Mouse (Mus musculus): ENCODE results near the gene Acsf3.

- TF ChIP-seq POLR2A (IDR thresholded peaks at IDR 0.05; ENCODE audit: control insufficient read depth in 1 of 2, insufficient read depth in 1 of 2, low read depth in 1 of 2, low read length in 2 of 2, poor library complexity in 1 of 2) = no peak
- no peak for TF ChIP-seq POLR2AphosphoS5 (IDR thresholded peaks at IDR 0.05; ENCODE audit: borderline replicate concordance, low read depth, low read length)
- TF ChIP-seq MAX (IDR thresholded peaks at IDR 0.05; ENCODE audit: low read length) = peak; percentile 54; the same call in 1 of the 2 replicates
- TF ChIP-seq EP300 (IDR thresholded peaks at IDR 0.05; ENCODE audit: low read depth in 1 of 2, low read length in 2 of 2) = no peak
- TF ChIP-seq TAL1 (IDR thresholded peaks at IDR 0.05; ENCODE audit: low read length) = no peak
- peak; percentile 86 for TF ChIP-seq MXI1 (IDR thresholded peaks at IDR 0.05; ENCODE audit: low read depth, low read length)
- TF ChIP-seq MYB (IDR thresholded peaks at IDR 0.05; ENCODE audit: low read depth, low read length) = no peak
- no peak for TF ChIP-seq CHD2 (IDR thresholded peaks at IDR 0.05; ENCODE audit: low read length)
- no peak for TF ChIP-seq CTCF (IDR thresholded peaks at IDR 0.05 in 2 of 3, conservative IDR thresholded peaks at IDR 0.05 in 1 of 3; ENCODE audit: control insufficient read depth in 1 of 3, insufficient read depth in 1 of 3, low read depth in 2 of 3, low read length in 3 of 3, poor library complexity in 1 of 3, severe bottlenecking in 1 of 3)
- TF ChIP-seq USF1 (IDR thresholded peaks at IDR 0.05; ENCODE audit: low read depth, low read length) = peak; percentile 53
Observed at GRCm38 (mm10) chr8:122847829-122848561, 72.7 kb downstream of the Acsf3 start, which contains the start of gene Cdh15.

All from MEL (cell line).